Mouse (Mus musculus) heart, adult 2 months (tissue): ENCODE results near the gene Cysrt1.

Source experiments
- CTCF ChIP-seq: fragments of 200-600 bp; IDR thresholded peaks from 2 replicates; pipeline ENCODE4 v1.8.1; 2022; ENCODE audit warnings: antibody characterized with exemption, mild to moderate bottlenecking, moderate library complexity
- EP300 ChIP-seq: fragments of 200-500 bp; IDR thresholded peaks from 2 replicates; pipeline ENCODE4 v1.6.1; 2011; ENCODE audit warnings: low read depth, low read length, control low read depth; ENCODE audit not compliant: insufficient read depth

GRCm38 (mm10) chr2:25227406-25227805 lies 14.8 kb downstream of the Cysrt1 start:
- TF ChIP-seq CTCF (no peak), EP300 (no peak)
